Mouse (Mus musculus) testis, adult 2 months (tissue): Measurements from ENCODE around the gene Kcna1.

Source experiments
- CTCF ChIP-seq: fragments of 200-500 bp; IDR thresholded peaks from 2 replicates; pipeline ENCODE4 v1.5.1; 2012; ENCODE audit warnings: low read depth, mild to moderate bottlenecking, inconsistent platforms, low read length, moderate library complexity; ENCODE audit not compliant: control insufficient read depth, insufficient read depth, insufficient replicate concordance
- POLR2A ChIP-seq: fragments of 200-500 bp; IDR thresholded peaks from 2 replicates; pipeline ENCODE4 v1.6.1; 2012; ENCODE audit warnings: low read depth, mild to moderate bottlenecking, inconsistent platforms, low read length, moderate library complexity; ENCODE audit not compliant: control insufficient read depth

GRCm38 (mm10) chr6:126646381-126646780, at the start of gene Kcna1:
- TF ChIP-seq CTCF (no peak), POLR2A (no peak)
